Mouse (Mus musculus) granulocyte monocyte progenitor cell, adult 5-6 weeks (primary cell): ENCODE measurements around the gene Rtn2. TPM values are rescaled to one million over a fixed set of nuclear protein-coding genes. Genes with fewer than 3 reads are reported as not detected.

Source experiments
- ATAC-seq: replicated peaks from 2 replicates; pipeline ENCODE4 v1.8.0; 2016; ENCODE audit warnings: mild to moderate bottlenecking, moderate TSS enrichment, inconsistent platforms; ENCODE audit not compliant: poor library complexity, severe bottlenecking
- total RNA-seq, 2 experiments: library from RNA; stranded (forward) in 1 of 2; stranded (reverse) in 1 of 2; fragments of 200-712, 200-1000 nt in 1 of 2; fragments of >200 nt in 1 of 2; fragmentation: Nextera tagmentation in 1 of 2; gene quantifications; 2 replicates each; pipeline ENCODE4 v1.2.3; 2014 to 2017

The Rtn2 gene
- total RNA-seq, 2 experiments from 2014 or later = not detected

- ATAC-seq = no peak
These were observed 31.6 kb downstream of the Rtn2 start for GRCm38 (mm10) chr7:19314033-19314432.

GRCm38 (mm10) chr7:19316451-19317161, 34.2 kb downstream of the Rtn2 start:
- ATAC-seq = peak; percentile 71

- ATAC-seq = no peak
These were observed 35.8 kb downstream of the Rtn2 start for GRCm38 (mm10) chr7:19318201-19318600.

- ATAC-seq = no peak
These were observed 36.3 kb downstream of the Rtn2 start for GRCm38 (mm10) chr7:19318676-19319075.

- peak; percentile 4; the same call in 1 of the 2 replicates for ATAC-seq
These were observed 37.0 kb downstream of the Rtn2 start for GRCm38 (mm10) chr7:19319458-19319857.

- peak; percentile 71 for ATAC-seq
These were observed 37.5 kb downstream of the Rtn2 start for GRCm38 (mm10) chr7:19319906-19320305.

GRCm38 (mm10) chr7:19320637-19321036, 38.2 kb downstream of the Rtn2 start:
- ATAC-seq = no peak

- ATAC-seq = peak; percentile 48
These were observed 39.0 kb downstream of the Rtn2 start for GRCm38 (mm10) chr7:19321464-19321863.

- ATAC-seq = no peak
These were observed 40.1 kb downstream of the Rtn2 start for GRCm38 (mm10) chr7:19322489-19322888.

- ATAC-seq = no peak
These were observed 41.8 kb downstream of the Rtn2 start for GRCm38 (mm10) chr7:19324221-19324620.

- peak; percentile 64 for ATAC-seq
These were observed 43.1 kb downstream of the Rtn2 start for GRCm38 (mm10) chr7:19325262-19326199.

GRCm38 (mm10) chr7:19326359-19326758, 43.9 kb downstream of the Rtn2 start:
- peak; percentile 51 for ATAC-seq

- peak; percentile 75 for ATAC-seq
These were observed 44.7 kb downstream of the Rtn2 start for GRCm38 (mm10) chr7:19327128-19327527.

GRCm38 (mm10) chr7:19327782-19328181, 45.4 kb downstream of the Rtn2 start:
- no peak for ATAC-seq

GRCm38 (mm10) chr7:19328425-19328824, 46.0 kb downstream of the Rtn2 start:
- ATAC-seq = no peak

- no peak for ATAC-seq
These were observed 49.5 kb downstream of the Rtn2 start for GRCm38 (mm10) chr7:19331910-19332309.

GRCm38 (mm10) chr7:19332709-19333352, 50.4 kb downstream of the Rtn2 start:
- peak; percentile 54 for ATAC-seq

GRCm38 (mm10) chr7:19335583-19335982, 53.2 kb downstream of the Rtn2 start:
- ATAC-seq = peak; percentile 69

GRCm38 (mm10) chr7:19337122-19337521, 54.7 kb downstream of the Rtn2 start:
- ATAC-seq = no peak

GRCm38 (mm10) chr7:19338060-19338459, 55.6 kb downstream of the Rtn2 start:
- ATAC-seq = peak; percentile 76

GRCm38 (mm10) chr7:19338596-19338995, 56.2 kb downstream of the Rtn2 start:
- ATAC-seq = no peak
